Mouse (Mus musculus): Measurements from ENCODE around the gene Asb8.

Asb8 gene

GRCm38 (mm10) chr15:98155272-98155671 lies 10.2 kb downstream of the Asb8 start:
- DNase-seq: no peak

GRCm38 (mm10) chr15:98154631-98155030 lies 10.8 kb downstream of the Asb8 start:
- DNase-seq: no peak

- DNase-seq: no peak
Observed at GRCm38 (mm10) chr15:98154146-98154545, 11.3 kb downstream of the Asb8 start.

- no peak for DNase-seq
Observed at GRCm38 (mm10) chr15:98153625-98154024, 11.8 kb downstream of the Asb8 start.

GRCm38 (mm10) chr15:98152916-98153315 lies 12.5 kb downstream of the Asb8 start:
- DNase-seq: no peak

- DNase-seq: no peak
Observed at GRCm38 (mm10) chr15:98149166-98149602, 16.2 kb downstream of the Asb8 start.

- no peak for DNase-seq
Observed at GRCm38 (mm10) chr15:98148356-98148755, 17.1 kb downstream of the Asb8 start.

- peak; percentile 91 to 92 for DNase-seq
Observed at GRCm38 (mm10) chr15:98145559-98146181, 19.8 kb downstream of the Asb8 start.

- peak in 1 of 2 experiments; percentile 13 for DNase-seq
Observed at GRCm38 (mm10) chr15:98144861-98145507, 20.4 kb downstream of the Asb8 start.

GRCm38 (mm10) chr15:98142515-98142914 lies 22.9 kb downstream of the Asb8 start:
- no peak for DNase-seq

- no peak for DNase-seq
Observed at GRCm38 (mm10) chr15:98140809-98141208, 24.6 kb downstream of the Asb8 start.

GRCm38 (mm10) chr15:98139763-98140162 lies 25.7 kb downstream of the Asb8 start:
- DNase-seq: no peak

GRCm38 (mm10) chr15:98136871-98137270 lies 28.6 kb downstream of the Asb8 start:
- no peak for DNase-seq

GRCm38 (mm10) chr15:98135671-98136070 lies 29.8 kb downstream of the Asb8 start:
- DNase-seq: no peak

- no peak for DNase-seq
Observed at GRCm38 (mm10) chr15:98134666-98135065, 30.8 kb downstream of the Asb8 start.

- DNase-seq: no peak
Observed at GRCm38 (mm10) chr15:98134034-98134433, 31.4 kb downstream of the Asb8 start.

- DNase-seq: no peak
Observed at GRCm38 (mm10) chr15:98133471-98133870, 32.0 kb downstream of the Asb8 start.

- no peak for DNase-seq
Observed at GRCm38 (mm10) chr15:98131942-98132655, 33.3 kb downstream of the Asb8 start.

- no peak for DNase-seq
Observed at GRCm38 (mm10) chr15:98131451-98131850, 34.0 kb downstream of the Asb8 start.

GRCm38 (mm10) chr15:98131001-98131400 lies 34.4 kb downstream of the Asb8 start:
- no peak for DNase-seq

- DNase-seq: no peak
Observed at GRCm38 (mm10) chr15:98120831-98121230, 44.6 kb downstream of the Asb8 start.

GRCm38 (mm10) chr15:98119363-98119762 lies 46.1 kb downstream of the Asb8 start:
- DNase-seq: no peak

GRCm38 (mm10) chr15:98116287-98116686 lies 49.1 kb downstream of the Asb8 start:
- DNase-seq: no peak

GRCm38 (mm10) chr15:98115779-98116163 lies 49.7 kb downstream of the Asb8 start:
- DNase-seq: no peak

Data from kidney, adult 8-10 months (tissue).